Mouse (Mus musculus) E14TG2a.4 (cell line): Measurements from ENCODE around the gene Gm10198.
A peak's percentile ranks its signal among the peaks of the same experiment; 100 is the strongest.

ENCODE experiments used
- H3K27me3 ChIP-seq: 2 replicates; pipeline ENCODE4 v1.6.1; 2014; ENCODE audit warnings: low read length, control low read depth; ENCODE audit not compliant: insufficient read depth
- H3K36me3 ChIP-seq: 2 replicates; pipeline ENCODE4 v1.6.1; 2014; ENCODE audit warnings: low read length, control low read depth; ENCODE audit not compliant: insufficient read depth
- H3K4me1 ChIP-seq: replicated peaks from 2 replicates; pipeline ENCODE4 v1.6.1; 2014; ENCODE audit warnings: low read depth, low read length, control low read depth
- H3K4me3 ChIP-seq: replicated peaks from 2 replicates; pipeline ENCODE4 v1.5.1; 2014; ENCODE audit warnings: mild to moderate bottlenecking, low read length
- H3K9me3 ChIP-seq: 2 replicates; pipeline ENCODE4 v1.6.1; 2014; ENCODE audit warnings: low read length, control low read depth
- CTCF ChIP-seq: conservative IDR thresholded peaks from 2 replicates; pipeline ENCODE4 v1.5.1; 2014; ENCODE audit warnings: low read length
- NANOG ChIP-seq: IDR thresholded peaks from 2 replicates; pipeline ENCODE4 v1.6.1; 2014; ENCODE audit warnings: borderline replicate concordance, low read length, mixed read lengths
- POU5F1 ChIP-seq: IDR thresholded peaks from 2 replicates; pipeline ENCODE4 v1.6.1; 2014; ENCODE audit warnings: low read length, borderline replicate concordance

Gene Gm10198

GRCm38 (mm10) chr13:111592485-111592884 is at the start of gene Gm10198:
Gene Gm10198, plus strand, starts transcription at chr13:111592785.
- peaks cover 12% of the 10 kb centered on the region for H3K4me1 ChIP-seq
- no peak within 1 kb of the TSS for H3K4me3 ChIP-seq
- TF ChIP-seq POU5F1 (no peak), NANOG (no peak), CTCF (no peak)
- no peaks in the 10 kb centered on the region for H3K9me3 ChIP-seq
- H3K27me3 ChIP-seq, result no peaks in the 10 kb centered on the region
- H3K36me3 ChIP-seq, result no peaks in the 10 kb centered on the region

DNA sequence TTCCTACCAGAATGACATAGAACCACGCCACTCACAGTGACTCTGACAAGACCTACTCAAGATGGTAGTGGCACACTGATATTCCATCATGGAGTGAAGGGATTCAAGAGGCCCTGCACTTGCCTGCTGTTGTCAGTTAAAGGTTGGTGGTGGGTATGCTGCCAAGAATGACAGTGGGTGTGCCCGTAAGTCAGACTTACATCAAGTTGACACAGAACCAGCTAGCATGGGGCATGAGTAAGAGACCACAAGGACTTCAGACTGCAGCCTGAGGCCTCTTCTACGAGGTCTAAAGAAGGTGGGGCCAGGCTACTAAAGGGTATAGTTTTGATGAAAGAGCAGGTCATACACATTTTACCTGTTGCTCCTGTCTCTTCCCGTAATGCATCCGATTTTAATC is 47.3 kb upstream of the Gm10198 start:
- Histone ChIP-seq H3K27me3 (no peaks in the 10 kb centered on the region), H3K4me3 (no peak overlapping the region), H3K4me1 (peaks cover 55% of the 10 kb centered on the region), H3K9me3 (no peaks in the 10 kb centered on the region), H3K36me3 (no peaks in the 10 kb centered on the region)
- TF ChIP-seq CTCF, result no peak
- no peak for TF ChIP-seq NANOG
- TF ChIP-seq POU5F1, result no peak

- Histone ChIP-seq H3K9me3 (peaks cover 6% of the 10 kb centered on the region), H3K36me3 (no peaks in the 10 kb centered on the region), H3K4me1 (peaks cover 51% of the 10 kb centered on the region), H3K4me3 (no peak overlapping the region), H3K27me3 (no peaks in the 10 kb centered on the region)
- TF ChIP-seq POU5F1 (no peak), NANOG (no peak), CTCF (no peak)
Observed at GRCm38 (mm10) chr13:111552769-111553168, 39.8 kb upstream of the Gm10198 start.

DNA sequence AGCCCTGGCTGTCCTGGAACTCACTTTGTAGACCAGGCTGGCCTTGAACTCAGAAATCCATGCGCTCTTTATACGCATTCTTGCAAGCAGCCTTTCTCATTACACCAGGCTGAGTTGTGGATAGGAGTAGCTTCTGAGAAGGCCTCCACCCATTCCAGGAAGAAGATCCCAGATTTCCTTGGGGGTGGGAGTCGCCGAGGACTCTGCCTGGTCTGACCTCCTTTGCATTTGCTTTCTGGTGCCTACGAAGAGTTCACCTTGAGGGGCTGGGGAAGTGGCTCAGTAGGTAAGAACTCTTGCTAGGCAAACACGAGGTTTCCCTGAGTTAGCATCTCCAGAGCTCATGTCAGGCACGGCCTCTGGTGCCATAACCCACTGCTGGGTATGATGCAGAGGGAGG is 39.4 kb upstream of the Gm10198 start:
- peaks cover 49% of the 10 kb centered on the region for H3K4me1 ChIP-seq
- H3K9me3 ChIP-seq, result peaks cover 6% of the 10 kb centered on the region
- H3K27me3 ChIP-seq, result no peaks in the 10 kb centered on the region
- TF ChIP-seq CTCF (no peak), NANOG (no peak), POU5F1 (no peak)
- no peaks in the 10 kb centered on the region for H3K36me3 ChIP-seq
- peak overlapping the region; percentile 24; the same call in 1 of the 2 replicates for H3K4me3 ChIP-seq

GRCm38 (mm10) chr13:111553941-111554340 is 38.6 kb upstream of the Gm10198 start:
- no peaks in the 10 kb centered on the region for H3K36me3 ChIP-seq
- TF ChIP-seq CTCF (no peak; the same call in 1 of the 2 replicates), POU5F1 (no peak), NANOG (no peak)
- no peaks in the 10 kb centered on the region for H3K27me3 ChIP-seq
- H3K4me3 ChIP-seq, result peak overlapping the region; percentile 24; the same call in 1 of the 2 replicates
- H3K4me1 ChIP-seq, result peaks cover 43% of the 10 kb centered on the region
- peaks cover 6% of the 10 kb centered on the region for H3K9me3 ChIP-seq

DNA sequence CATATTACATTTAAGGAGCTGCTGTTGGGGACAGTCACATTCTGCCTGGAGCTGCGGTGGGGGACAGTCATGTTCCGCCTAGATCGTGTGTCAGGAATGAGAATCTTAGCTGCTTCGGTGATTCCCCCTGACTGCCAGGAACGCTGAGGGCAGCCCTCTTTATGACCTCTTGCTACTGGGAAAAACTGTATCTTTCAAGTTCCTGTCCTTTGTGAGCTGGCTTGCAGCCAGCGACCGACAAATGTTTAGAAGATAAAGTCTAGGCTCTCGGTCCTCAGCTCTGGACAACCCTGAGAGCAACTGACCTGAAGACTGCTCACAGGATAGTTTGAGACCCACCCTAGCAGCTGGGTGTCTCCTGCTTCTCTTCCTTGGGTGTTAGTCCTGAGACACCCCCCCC is 37.3 kb upstream of the Gm10198 start:
- H3K36me3 ChIP-seq, result no peaks in the 10 kb centered on the region
- peaks cover 9% of the 10 kb centered on the region for H3K9me3 ChIP-seq
- TF ChIP-seq NANOG, result no peak
- no peak for TF ChIP-seq POU5F1
- TF ChIP-seq CTCF, result no peak
- peaks cover 36% of the 10 kb centered on the region for H3K4me1 ChIP-seq
- no peaks in the 10 kb centered on the region for H3K27me3 ChIP-seq
- no peak overlapping the region for H3K4me3 ChIP-seq

GRCm38 (mm10) chr13:111556375-111556774 is 36.2 kb upstream of the Gm10198 start:
- peaks cover 44% of the 10 kb centered on the region for H3K4me1 ChIP-seq
- TF ChIP-seq NANOG, result no peak
- no peak for TF ChIP-seq POU5F1
- no peak for TF ChIP-seq CTCF

GRCm38 (mm10) chr13:111560152-111560551 is 32.4 kb upstream of the Gm10198 start:
- H3K27me3 ChIP-seq, result no peaks in the 10 kb centered on the region
- no peak overlapping the region for H3K4me3 ChIP-seq
- no peak for TF ChIP-seq NANOG
- TF ChIP-seq CTCF, result peak; percentile 58
- no peak for TF ChIP-seq POU5F1
- H3K4me1 ChIP-seq, result peaks cover 14% of the 10 kb centered on the region
- no peaks in the 10 kb centered on the region for H3K36me3 ChIP-seq
- H3K9me3 ChIP-seq, result peaks cover 6% of the 10 kb centered on the region; the same call in 1 of the 2 replicates

More at GRCm38 (mm10) chr13:111556375-111556774, 36.2 kb upstream of the Gm10198 start:
- Histone ChIP-seq H3K9me3 (peaks cover 3% of the 10 kb centered on the region; the same call in 1 of the 2 replicates), H3K27me3 (no peaks in the 10 kb centered on the region), H3K4me3 (no peak overlapping the region), H3K36me3 (no peaks in the 10 kb centered on the region)

- Histone ChIP-seq H3K36me3 (no peaks in the 10 kb centered on the region), H3K4me1 (peaks cover 8% of the 10 kb centered on the region), H3K9me3 (peaks cover 8% of the 10 kb centered on the region; the same call in 1 of the 2 replicates), H3K4me3 (no peak overlapping the region), H3K27me3 (no peaks in the 10 kb centered on the region)
- no peak for TF ChIP-seq CTCF
- TF ChIP-seq POU5F1, result no peak
- no peak for TF ChIP-seq NANOG
Observed at GRCm38 (mm10) chr13:111562595-111562994, 30.0 kb upstream of the Gm10198 start.
